Mouse (Mus musculus) forebrain, postnatal 0 days (tissue): ENCODE results near the gene Iqgap3. TPM values are rescaled to one million over a fixed set of nuclear protein-coding genes. Genes with fewer than 3 reads are reported as not detected.

ENCODE experiments used
- ATAC-seq: fragments of 200-750 bp; cut with Nextera tagmentation; 2 replicates; pipeline ENCODE4 v1.8.0; 2017; ENCODE audit warnings: mild to moderate bottlenecking, moderate library complexity
- DNase-seq: peaks from one replicate; pipeline ENCODE4 v3.0.0-alpha.2; 2015
- H3K27ac ChIP-seq: fragments of 300-500 bp; sonication (generic); 2 replicates; pipeline ENCODE4 v1.5.1; 2014; ENCODE audit warnings: low read depth, mild to moderate bottlenecking, antibody characterized with exemption, low read length, moderate library complexity, mixed read lengths
- H3K27me3 ChIP-seq: fragments of 300-500 bp; sonication (generic); 2 replicates; pipeline ENCODE4 v1.6.1; 2014; ENCODE audit warnings: mild to moderate bottlenecking, low read length, mixed read lengths; ENCODE audit not compliant: insufficient read depth
- H3K36me3 ChIP-seq: fragments of 300-500 bp; sonication (generic); 2 replicates; pipeline ENCODE4 v1.6.1; 2014; ENCODE audit warnings: mild to moderate bottlenecking, moderate library complexity; ENCODE audit not compliant: insufficient read depth
- H3K4me1 ChIP-seq: fragments of 300-500 bp; sonication (generic); 2 replicates; pipeline ENCODE4 v1.6.1; 2014; ENCODE audit warnings: antibody characterized with exemption; ENCODE audit not compliant: insufficient read depth
- H3K4me2 ChIP-seq: fragments of 300-500 bp; sonication (generic); 2 replicates; pipeline ENCODE4 v1.6.1; 2014; ENCODE audit warnings: low read depth, mild to moderate bottlenecking, moderate library complexity
- H3K4me3 ChIP-seq: fragments of 300-500 bp; sonication (generic); 2 replicates; pipeline ENCODE4 v1.5.1; 2014; ENCODE audit warnings: low read depth, low read length, mixed read lengths
- H3K9ac ChIP-seq: fragments of 300-500 bp; sonication (generic); 2 replicates; pipeline ENCODE4 v1.6.1; 2014; ENCODE audit warnings: mild to moderate bottlenecking
- H3K9me3 ChIP-seq: fragments of 300-500 bp; sonication (generic); 2 replicates; pipeline ENCODE4 v1.6.1; 2016; ENCODE audit warnings: low read length
- CTCF ChIP-seq: sonication (generic); IDR thresholded peaks from 2 replicates; pipeline ENCODE4 v1.5.1; 2016; ENCODE audit warnings: antibody characterized with exemption, control low read depth, low read depth
- WGBS: fragments of 180-500 bp; shearing (Covaris S2); extraction: QIAGEN DNeasy Blood & Tissue Kit; methylation state at CpG from one replicate; pipeline ENCODE4 v1.1.7; 2014; 5-methylcytosine and 5-hydroxymethylcytosine counted together
- polyA plus RNA-seq: library from polyadenylated mRNA; unstranded; fragments of >200 nt; fragmentation: Nextera tagmentation; extraction: Ambion mirVana; gene quantifications from 2 replicates; pipeline ENCODE4 v1.2.1, GENCODE M21; 2015
- total RNA-seq: library from RNA; depleted of rRNA; stranded (reverse); fragments of >200 nt; gene quantifications from 2 replicates; pipeline ENCODE4 v1.2.3, GENCODE M21; 2014

The Iqgap3 gene
- total and polyA plus RNA-seq, 2 experiments from 2014 or later = 2.0 to 6.8 TPM

- Histone ChIP-seq H3K4me3 (no peak overlapping the region), H3K4me1 (peaks cover 16% of the 10 kb centered on the region), H3K27ac (no peak overlapping the region), H3K9me3 (no peaks in the 10 kb centered on the region), H3K9ac (no peak overlapping the region), H3K36me3 (peaks cover 56% of the 10 kb centered on the region), H3K4me2 (no peak overlapping the region), H3K27me3 (no peaks in the 10 kb centered on the region)
- DNase-seq (no peak), ATAC-seq (no peak)
- no peak for TF ChIP-seq CTCF
Measured at GRCm38 (mm10) chr3:88156817-88157216, 75.0 kb downstream of the Iqgap3 start.

GRCm38 (mm10) chr3:88157771-88158597 is 76.2 kb downstream of the Iqgap3 start:
- WGBS = 23% methylated on average over 23 of the region's 23 CpGs
- peak; percentile 50 for DNase-seq
- Histone ChIP-seq H3K36me3 (peaks cover 68% of the 10 kb centered on the region), H3K9me3 (no peaks in the 10 kb centered on the region), H3K27ac (no peak overlapping the region), H3K9ac (no peak overlapping the region), H3K27me3 (no peaks in the 10 kb centered on the region), H3K4me1 (peaks cover 5% of the 10 kb centered on the region; the same call in 1 of the 2 replicates), H3K4me3 (no peak overlapping the region), H3K4me2 (no peak overlapping the region)
- TF ChIP-seq CTCF = peak; percentile 74
- ATAC-seq = peak; percentile 67

- Histone ChIP-seq H3K9ac (no peak overlapping the region), H3K4me3 (no peak overlapping the region), H3K9me3 (no peaks in the 10 kb centered on the region), H3K27ac (no peak overlapping the region), H3K4me1 (no peaks in the 10 kb centered on the region), H3K27me3 (no peaks in the 10 kb centered on the region), H3K36me3 (peaks cover 75% of the 10 kb centered on the region), H3K4me2 (no peak overlapping the region)
- no peak for ATAC-seq
- no peak for TF ChIP-seq CTCF
- 85% methylated on average over 6 of the region's 6 CpGs for WGBS
- no peak for DNase-seq
Measured at GRCm38 (mm10) chr3:88158991-88159390, 77.2 kb downstream of the Iqgap3 start.

- no peak overlapping the region for H3K4me2 ChIP-seq
- no peaks in the 10 kb centered on the region for H3K4me1 ChIP-seq
- DNase-seq = no peak
- no peak for TF ChIP-seq CTCF
- no peak for ATAC-seq
- no peak overlapping the region for H3K27ac ChIP-seq
- H3K27me3 ChIP-seq = no peaks in the 10 kb centered on the region
- H3K4me3 ChIP-seq = no peak overlapping the region
- no peaks in the 10 kb centered on the region for H3K9me3 ChIP-seq
- peaks cover 87% of the 10 kb centered on the region for H3K36me3 ChIP-seq
- H3K9ac ChIP-seq = no peak overlapping the region
- 80% methylated on average over 6 of the region's 6 CpGs for WGBS
Measured at GRCm38 (mm10) chr3:88160856-88161255, 79.1 kb downstream of the Iqgap3 start.

- ATAC-seq = peak; percentile 32
- H3K9me3 ChIP-seq = no peaks in the 10 kb centered on the region
- TF ChIP-seq CTCF = no peak
- peak; percentile 39 for DNase-seq
- no peak overlapping the region for H3K4me3 ChIP-seq
- no peak overlapping the region for H3K27ac ChIP-seq
- peaks cover 84% of the 10 kb centered on the region for H3K36me3 ChIP-seq
- no peaks in the 10 kb centered on the region for H3K4me1 ChIP-seq
- H3K4me2 ChIP-seq = no peak overlapping the region
- H3K9ac ChIP-seq = no peak overlapping the region
- no peaks in the 10 kb centered on the region for H3K27me3 ChIP-seq
- 49% methylated on average over 8 of the region's 8 CpGs for WGBS
Measured at GRCm38 (mm10) chr3:88162259-88162658, 80.5 kb downstream of the Iqgap3 start.

- Histone ChIP-seq H3K27ac (no peak overlapping the region), H3K9ac (no peak overlapping the region), H3K4me3 (no peak overlapping the region), H3K36me3 (peaks cover 89% of the 10 kb centered on the region), H3K27me3 (no peaks in the 10 kb centered on the region), H3K4me1 (no peaks in the 10 kb centered on the region), H3K9me3 (no peaks in the 10 kb centered on the region), H3K4me2 (no peak overlapping the region)
- WGBS = 60% methylated on average over 4 of the region's 4 CpGs
- no peak for DNase-seq
- ATAC-seq = no peak
- TF ChIP-seq CTCF = no peak
Measured at GRCm38 (mm10) chr3:88162811-88163210, 81.0 kb downstream of the Iqgap3 start.

- DNase-seq (no peak), ATAC-seq (no peak)
- H3K36me3 ChIP-seq = peaks cover 89% of the 10 kb centered on the region
- no peaks in the 10 kb centered on the region for H3K4me1 ChIP-seq
- no peak overlapping the region for H3K27ac ChIP-seq
- no peak overlapping the region for H3K4me2 ChIP-seq
- H3K9me3 ChIP-seq = no peaks in the 10 kb centered on the region
- WGBS = 47% methylated on average over 3 of the region's 3 CpGs
- no peak for TF ChIP-seq CTCF
- no peak overlapping the region for H3K4me3 ChIP-seq
- no peaks in the 10 kb centered on the region for H3K27me3 ChIP-seq
- H3K9ac ChIP-seq = no peak overlapping the region
Measured at GRCm38 (mm10) chr3:88163847-88164246, 82.1 kb downstream of the Iqgap3 start.
